Mouse (Mus musculus) E14TG2a.4 (cell line): Measurements from ENCODE around the gene Zc3hav1.

Source experiments
- CTCF ChIP-seq: conservative IDR thresholded peaks from 2 replicates; pipeline ENCODE4 v1.5.1; 2014; ENCODE audit warnings: low read length
- NANOG ChIP-seq: IDR thresholded peaks from 2 replicates; pipeline ENCODE4 v1.6.1; 2014; ENCODE audit warnings: borderline replicate concordance, low read length, mixed read lengths
- POU5F1 ChIP-seq: IDR thresholded peaks from 2 replicates; pipeline ENCODE4 v1.6.1; 2014; ENCODE audit warnings: low read length, borderline replicate concordance

GRCm38 (mm10) chr6:38353811-38354722 lies at the start of gene Zc3hav1:
- no peak for TF ChIP-seq CTCF
- TF ChIP-seq POU5F1 = no peak
- no peak for TF ChIP-seq NANOG
